Mouse (Mus musculus) heart, postnatal 0 days (tissue): ENCODE measurements around the gene Stt3b.

Experiments used
- CTCF ChIP-seq: IDR thresholded peaks from 2 replicates; pipeline ENCODE4 v1.5.1; 2016; ENCODE audit warnings: antibody characterized with exemption, control low read depth, low read depth
- EP300 ChIP-seq: IDR thresholded peaks from 2 replicates; pipeline ENCODE4 v1.6.1; 2016; ENCODE audit warnings: antibody characterized with exemption, low read depth

DNA sequence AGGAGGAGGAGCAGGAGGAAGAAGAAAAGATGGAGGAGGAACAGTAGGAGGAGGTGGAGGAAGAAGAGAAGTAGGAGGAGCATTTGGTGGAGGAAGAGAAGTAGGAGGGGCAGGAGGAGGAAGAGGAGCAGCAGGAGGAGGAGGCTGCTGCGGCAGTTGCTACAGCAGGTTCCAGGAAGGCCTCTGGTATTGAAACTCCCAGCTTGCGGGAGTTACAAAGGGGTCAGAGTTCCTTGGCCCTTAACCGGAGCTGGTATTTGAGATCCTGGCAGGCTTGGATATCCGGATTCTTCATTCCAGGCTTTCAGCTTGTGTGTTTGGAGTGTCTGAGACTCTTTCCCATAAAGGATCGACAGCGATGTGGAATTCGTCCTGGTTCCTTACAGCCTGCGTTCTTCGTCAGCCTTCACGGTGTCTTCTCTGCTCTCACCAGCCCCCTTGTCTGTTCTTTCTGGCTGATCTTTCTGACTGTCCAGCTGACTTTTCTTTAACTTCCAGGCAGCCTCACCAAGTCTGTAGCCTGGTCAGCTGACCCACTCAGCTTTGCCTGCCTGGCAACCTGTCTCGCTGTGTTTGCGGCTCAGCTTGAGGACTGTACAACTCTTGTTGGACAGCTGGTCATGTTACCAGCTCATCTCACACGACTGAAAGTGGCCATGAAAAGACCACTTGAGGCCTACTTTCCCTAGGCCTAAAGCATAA, 15.8 kb upstream of the Stt3b start:
- TF ChIP-seq EP300 (no peak), CTCF (no peak)
